Mouse (Mus musculus): ENCODE measurements around the gene Snorc.

DNA sequence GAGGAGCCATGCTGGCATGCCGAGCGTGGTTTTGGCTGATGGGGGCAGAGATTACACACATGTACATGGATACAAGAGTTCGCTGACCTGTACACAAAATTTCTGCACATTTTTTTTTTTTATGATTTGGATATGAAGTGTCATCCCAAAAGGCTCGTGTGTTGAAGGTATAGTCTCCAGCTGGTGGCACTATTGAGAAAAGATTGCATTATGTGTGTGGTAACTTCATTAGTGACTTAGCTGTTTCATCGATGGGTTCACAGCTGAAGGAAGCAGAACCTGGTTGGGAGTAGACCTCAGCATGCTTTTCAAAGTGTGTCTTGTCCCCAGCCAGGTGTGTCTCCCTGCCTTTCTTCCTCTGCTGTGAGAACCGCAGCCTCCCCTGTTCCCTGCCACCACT, 1.8 kb upstream of the Snorc start:
- TF ChIP-seq ZNF384 (IDR thresholded peaks at IDR 0.05; ENCODE audit: low read depth, low read length) = no peak
- TF ChIP-seq EP300 (IDR thresholded peaks at IDR 0.05; ENCODE audit: low read length) = no peak
- TF ChIP-seq CTCF (conservative IDR thresholded peaks at IDR 0.05 in 1 of 2, IDR thresholded peaks at IDR 0.05 in 1 of 2; ENCODE audit: low read depth in 2 of 2, low read length in 2 of 2) = peak in 1 of 2 experiments; percentile 59; a peak in 2 of 4 replicates
- no peak for TF ChIP-seq MAX (IDR thresholded peaks at IDR 0.05; ENCODE audit: low read length)
- TF ChIP-seq KAT2A (IDR thresholded peaks at IDR 0.05; ENCODE audit: insufficient replicate concordance, low read length) = no peak
- no peak for TF ChIP-seq PAX5 (IDR thresholded peaks at IDR 0.05; ENCODE audit: low read length)

Measured in CH12.LX (cell line).